ENCODE assay signal across 20 mouse cellular contexts in the genomic region with DNA sequence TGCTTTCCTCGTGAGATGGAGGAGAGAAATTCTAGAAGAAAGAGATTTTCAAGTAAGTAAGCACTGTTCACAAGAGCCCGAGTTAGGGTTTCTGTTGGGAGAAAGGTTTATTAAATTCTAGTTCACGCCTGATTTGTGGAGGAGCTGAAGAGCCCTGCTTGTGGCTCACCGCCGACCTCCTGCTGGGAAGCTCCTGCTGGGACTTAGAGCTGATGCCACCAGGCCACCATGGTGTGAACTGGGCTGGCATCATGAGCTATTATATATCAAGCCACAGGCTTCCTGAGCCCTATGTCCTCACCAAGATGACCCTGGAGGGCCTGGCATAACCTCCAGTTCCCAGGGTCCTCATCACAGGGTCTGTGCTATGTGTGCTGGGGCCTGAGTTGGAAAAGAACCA.
DNase-seq lines count a peak whose midpoint lies in the region; ATAC-seq and TF ChIP-seq lines count a peak whose summit lies in the region.
"Had no signal": no experiment of that assay in that cellular context is flagged by ENCODE, and none has a peak within 500 bp of the region (broad histone marks: within the 10 kb centered on the region; RNA-seq: fewer than 3 reads in every experiment).

No protein-coding gene starts in this region.

- 39% methylated on average over 5 of the region's 5 CpGs for WGBS in cerebellum, adult 2 months
- WGBS in small intestine, adult 2 months, result 93% methylated on average over 5 of the region's 5 CpGs
- 88% methylated on average over 5 of the region's 5 CpGs for WGBS in midbrain, embryonic 10.5 days
- WGBS in liver, embryonic 11.5 days, result 86% methylated on average over 5 of the region's 5 CpGs

- no peaks in the 10 kb centered on the region for H3K27me3 ChIP-seq in cerebellum, adult 2 months (ENCODE audit: control insufficient read depth, insufficient read depth, low read length)
- no peaks in the 10 kb centered on the region for H3K27me3 ChIP-seq in small intestine, adult 2 months (ENCODE audit: control insufficient read depth, insufficient read depth, low read length)
- no peaks in the 10 kb centered on the region for H3K27me3 ChIP-seq in midbrain, embryonic 10.5 days (ENCODE audit: low read depth, poor library complexity, severe bottlenecking)
- no peaks in the 10 kb centered on the region for H3K27me3 ChIP-seq in liver, embryonic 11.5 days (replicated peaks; ENCODE audit: control insufficient read depth, insufficient read depth, low read length)
- H3K27me3 ChIP-seq: embryonic facial prominence, embryonic 13.5 days; forebrain, embryonic 12.5 days; hindbrain, embryonic 15.5 days had no signal

- no peak overlapping the region for H3K4me2 ChIP-seq in liver, embryonic 11.5 days
- H3K4me2 ChIP-seq: embryonic facial prominence, embryonic 13.5 days; forebrain, embryonic 12.5 days; heart, embryonic 13.5 days; hindbrain, embryonic 15.5 days had no signal

- ATAC-seq in liver, embryonic 11.5 days (replicated peaks; ENCODE audit: low FRiP score), result no peak
- ATAC-seq: forebrain, postnatal 0 days; intestine, embryonic 16.5 days had no signal

- no peak overlapping the region for H3K9ac ChIP-seq in liver, embryonic 11.5 days (ENCODE audit: low read depth, low read length)
- H3K9ac ChIP-seq: embryonic facial prominence, embryonic 13.5 days; forebrain, embryonic 12.5 days; forebrain, postnatal 0 days; heart, embryonic 13.5 days; hindbrain, embryonic 15.5 days had no signal

- H3K36me3 ChIP-seq in small intestine, adult 2 months (ENCODE audit: control insufficient read depth, insufficient read depth, low read length), result 0 out of 2 replicates have a peak, but pooled peaks cover 2% of the 10 kb centered on the region
- H3K36me3 ChIP-seq in midbrain, embryonic 10.5 days, result 0 out of 2 replicates have a peak, but pooled peaks cover 9% of the 10 kb centered on the region
- H3K36me3 ChIP-seq in liver, embryonic 11.5 days (ENCODE audit: control insufficient read depth, insufficient read depth, low read length), result no peaks in the 10 kb centered on the region
- H3K36me3 ChIP-seq: embryonic facial prominence, embryonic 13.5 days; forebrain, embryonic 12.5 days; hindbrain, embryonic 15.5 days had no signal

- TF ChIP-seq CTCF in cerebellum, adult 2 months (IDR thresholded peaks at IDR 0.05; ENCODE audit: borderline replicate concordance, insufficient read depth, low read depth, low read length), result no peak
- no peak for TF ChIP-seq CTCF in small intestine, adult 2 months (IDR thresholded peaks at IDR 0.05; ENCODE audit: extremely low read depth, insufficient read length, insufficient replicate concordance, low read depth, low read length)

- H3K4me1 ChIP-seq in cerebellum, adult 2 months (ENCODE audit: control insufficient read depth, insufficient read depth, low read length), result peaks cover 9% of the 10 kb centered on the region
- peaks cover 15% of the 10 kb centered on the region; the same call in 1 of the 2 replicates for H3K4me1 ChIP-seq in small intestine, adult 2 months (ENCODE audit: control insufficient read depth, insufficient read depth, insufficient read length, low read length)
- H3K4me1 ChIP-seq in midbrain, embryonic 10.5 days, result peaks cover 4% of the 10 kb centered on the region; the same call in 1 of the 2 replicates
- no peaks in the 10 kb centered on the region for H3K4me1 ChIP-seq in liver, embryonic 11.5 days (replicated peaks; ENCODE audit: control insufficient read depth, insufficient read depth, low read length)
- H3K4me1 ChIP-seq: embryonic facial prominence, embryonic 13.5 days; forebrain, embryonic 12.5 days; hindbrain, embryonic 15.5 days had no signal

- TF ChIP-seq POLR2A in cerebellum, adult 2 months (IDR thresholded peaks at IDR 0.05; ENCODE audit: borderline replicate concordance, insufficient read depth, low read length), result no peak
- 0 out of 2 replicates have a peak, but pooled peaks have one; percentile 13 for TF ChIP-seq POLR2A in small intestine, adult 2 months (IDR thresholded peaks at IDR 0.05; ENCODE audit: low read depth, low read length)

- no peak overlapping the region for H3K4me3 ChIP-seq in cerebellum, adult 2 months (replicated peaks; ENCODE audit: insufficient read depth, low read depth, low read length)
- H3K4me3 ChIP-seq in small intestine, adult 2 months (ENCODE audit: low read depth, low read length), result no peak overlapping the region
- H3K4me3 ChIP-seq in midbrain, embryonic 10.5 days, result no peak overlapping the region
- H3K4me3 ChIP-seq in liver, embryonic 11.5 days (ENCODE audit: low read depth, low read length), result no peak overlapping the region
- H3K4me3 ChIP-seq: embryonic facial prominence, embryonic 13.5 days; forebrain, embryonic 12.5 days; gastrocnemius, adult 2 months; heart, embryonic 13.5 days; hindbrain, embryonic 15.5 days had no signal

- peak; percentile 31 for DNase-seq in brain, adult 2 months (ENCODE audit: low read depth, low spot score)
- peak; percentile 58 to 59 for DNase-seq in cerebellum, adult 2 months
- peak; percentile 40 to 69 for DNase-seq in cerebellum, postnatal 10 days
- no peak for DNase-seq in midbrain, embryonic 10.5 days (ENCODE audit: low spot score)
- no peak for DNase-seq in liver, embryonic 11.5 days (ENCODE audit: low spot score)
- DNase-seq in right cerebral cortex, adult 2 months (ENCODE audit: low spot score in 2 of 2), result no peak
- DNase-seq: adrenal gland, adult 8-10 months; adrenal gland, postnatal 36 days; forebrain, postnatal 0 days; gastrocnemius, adult 2 months; gastrocnemius, postnatal 25 days; heart, adult 11 months; heart, postnatal 36 days; kidney, adult 2 months had no signal

- H3K9me3 ChIP-seq in midbrain, embryonic 10.5 days (replicated peaks), result no peaks in the 10 kb centered on the region
- H3K9me3 ChIP-seq in liver, embryonic 11.5 days (ENCODE audit: control insufficient read depth, low read length), result no peaks in the 10 kb centered on the region
- H3K9me3 ChIP-seq: embryonic facial prominence, embryonic 13.5 days; forebrain, embryonic 12.5 days; heart, embryonic 13.5 days; hindbrain, embryonic 15.5 days had no signal

- no peak overlapping the region for H3K27ac ChIP-seq in cerebellum, adult 2 months (ENCODE audit: insufficient read depth, low read length)
- H3K27ac ChIP-seq in small intestine, adult 2 months (ENCODE audit: insufficient read depth, low read depth, low read length), result no peak overlapping the region
- no peak overlapping the region for H3K27ac ChIP-seq in midbrain, embryonic 10.5 days (replicated peaks)
- H3K27ac ChIP-seq in liver, embryonic 11.5 days (ENCODE audit: low read depth, low read length), result no peak overlapping the region
- H3K27ac ChIP-seq: embryonic facial prominence, embryonic 13.5 days; forebrain, embryonic 12.5 days; gastrocnemius, adult 2 months; heart, embryonic 13.5 days; hindbrain, embryonic 15.5 days had no signal

Comparison
In these comparisons a context has a peak if more than half of its experiments do, and no peak if none do; other contexts are left out.
1. DNase-seq: peak in brain, adult 2 months (single experiment), cerebellum, adult 2 months (2 of 2) and cerebellum, postnatal 10 days (2 of 2); none in midbrain, embryonic 10.5 days (single experiment), liver, embryonic 11.5 days (single experiment) and right cerebral cortex, adult 2 months (0 of 2).